In genomic region chr2:102721859-102722258, GRCm38 (mm10) we compare ENCODE assay signal across 19 mouse cellular contexts.
"Had no signal": no experiment of that assay in that cellular context is flagged by ENCODE, and none has a peak within 500 bp of the region (broad histone marks: within the 10 kb centered on the region; RNA-seq: fewer than 3 reads in every experiment).

No protein-coding gene starts in this region.

- H3K9ac ChIP-seq: limb, embryonic 12.5 days; limb, embryonic 15.5 days; liver, embryonic 15.5 days; lung, embryonic 14.5 days; midbrain, embryonic 13.5 days; neural tube, embryonic 13.5 days had no signal

- H3K27me3 ChIP-seq: liver, embryonic 15.5 days; midbrain, embryonic 13.5 days; neural tube, embryonic 13.5 days had no signal

- H3K27ac ChIP-seq: limb, embryonic 12.5 days; limb, embryonic 15.5 days; liver, embryonic 15.5 days; midbrain, embryonic 10.5 days; midbrain, embryonic 13.5 days; neural tube, embryonic 13.5 days had no signal

- DNase-seq: kidney, adult 18-20 months; kidney, adult 9 months; kidney, postnatal 14 days; kidney, postnatal 4 days; left cerebral cortex, postnatal 4 days; lung, embryonic 14.5 days; retina, postnatal 1 day; thymus, adult 18-20 months; thymus, postnatal 36 days had no signal

- H3K4me3 ChIP-seq: limb, embryonic 12.5 days; limb, embryonic 15.5 days; liver, embryonic 15.5 days; megakaryocyte, embryonic 14.5 days; midbrain, embryonic 10.5 days; midbrain, embryonic 13.5 days; myocyte; neural tube, embryonic 13.5 days had no signal

- H3K9me3 ChIP-seq: limb, embryonic 12.5 days; limb, embryonic 15.5 days; liver, embryonic 15.5 days; midbrain, embryonic 10.5 days; midbrain, embryonic 13.5 days; neural tube, embryonic 13.5 days had no signal

- ATAC-seq: lung, postnatal 0 days; midbrain, embryonic 13.5 days; midbrain, embryonic 16.5 days had no signal

- H3K36me3 ChIP-seq: limb, embryonic 12.5 days; limb, embryonic 15.5 days; liver, embryonic 15.5 days; midbrain, embryonic 10.5 days; midbrain, embryonic 13.5 days; neural tube, embryonic 13.5 days had no signal

- H3K4me2 ChIP-seq: limb, embryonic 12.5 days; limb, embryonic 15.5 days; liver, embryonic 15.5 days; lung, embryonic 14.5 days; midbrain, embryonic 13.5 days; neural tube, embryonic 13.5 days had no signal

- H3K4me1 ChIP-seq: limb, embryonic 12.5 days; limb, embryonic 15.5 days; liver, embryonic 15.5 days; megakaryocyte, embryonic 14.5 days; midbrain, embryonic 13.5 days; neural tube, embryonic 13.5 days had no signal
